Comparison of ENCODE assay signal across 31 mouse cellular contexts in genomic region chr1:51241311-51241986, GRCm38 (mm10). TPM values are rescaled to one million over a fixed set of nuclear protein-coding genes. Genes with fewer than 3 reads are reported as not detected.
DNase-seq lines count a peak whose midpoint lies in the region; ATAC-seq and TF ChIP-seq lines count a peak whose summit lies in the region.
"Had no signal": no experiment of that assay in that cellular context is flagged by ENCODE, and none has a peak within 500 bp of the region (broad histone marks: within the 10 kb centered on the region; RNA-seq: fewer than 3 reads in every experiment).

No protein-coding gene starts in this region.

- 83% methylated on average over 3 of the region's 3 CpGs for WGBS in hindbrain, embryonic 16.5 days
- WGBS in hindbrain, embryonic 13.5 days: 71% methylated on average over 3 of the region's 3 CpGs
- 19% methylated on average over 3 of the region's 3 CpGs for WGBS in kidney, postnatal 0 days
- WGBS in midbrain, embryonic 14.5 days: 86% methylated on average over 3 of the region's 3 CpGs
- 87% methylated on average over 3 of the region's 3 CpGs for WGBS in midbrain, embryonic 10.5 days

- H3K27ac ChIP-seq in hindbrain, embryonic 16.5 days (ENCODE audit: low read depth, low read length): no peak overlapping the region
- H3K27ac ChIP-seq in hindbrain, embryonic 13.5 days: no peak overlapping the region
- H3K27ac ChIP-seq in kidney, postnatal 0 days: no peak overlapping the region
- no peak overlapping the region for H3K27ac ChIP-seq in midbrain, embryonic 14.5 days (replicated peaks; ENCODE audit: low read depth, low read length)
- no peak overlapping the region for H3K27ac ChIP-seq in midbrain, embryonic 10.5 days (replicated peaks)
- H3K27ac ChIP-seq: embryonic facial prominence, embryonic 13.5 days; forebrain, embryonic 15.5 days; gastrocnemius, adult 2 months; hindbrain, embryonic 14.5 days; layer of hippocampus, adult 2 months; left cerebral cortex, adult 2 months; liver, embryonic 12.5 days; neural tube, embryonic 12.5 days had no signal

- no peak overlapping the region for H3K4me2 ChIP-seq in hindbrain, embryonic 16.5 days (ENCODE audit: low read length)
- no peak overlapping the region for H3K4me2 ChIP-seq in hindbrain, embryonic 13.5 days
- H3K4me2 ChIP-seq in kidney, postnatal 0 days (ENCODE audit: low read length): no peak overlapping the region
- H3K4me2 ChIP-seq in midbrain, embryonic 14.5 days (ENCODE audit: low read length): no peak overlapping the region
- H3K4me2 ChIP-seq: embryonic facial prominence, embryonic 13.5 days; forebrain, embryonic 15.5 days; heart, embryonic 11.5 days; hindbrain, embryonic 14.5 days; liver, embryonic 12.5 days; midbrain, embryonic 11.5 days; neural tube, embryonic 12.5 days had no signal

- H3K9me3 ChIP-seq in hindbrain, embryonic 16.5 days (ENCODE audit: control insufficient read depth, low read length): no peaks in the 10 kb centered on the region
- no peaks in the 10 kb centered on the region for H3K9me3 ChIP-seq in hindbrain, embryonic 13.5 days
- no peaks in the 10 kb centered on the region for H3K9me3 ChIP-seq in kidney, postnatal 0 days (replicated peaks; ENCODE audit: low read length)
- no peaks in the 10 kb centered on the region for H3K9me3 ChIP-seq in midbrain, embryonic 14.5 days (ENCODE audit: control insufficient read depth, low read length)
- H3K9me3 ChIP-seq in midbrain, embryonic 10.5 days (replicated peaks): no peaks in the 10 kb centered on the region
- H3K9me3 ChIP-seq: embryonic facial prominence, embryonic 13.5 days; forebrain, embryonic 15.5 days; liver, embryonic 12.5 days; neural tube, embryonic 12.5 days had no signal

- peak; percentile 45; the same call in 1 of the 2 replicates for ATAC-seq in hindbrain, embryonic 16.5 days
- no peak for ATAC-seq in hindbrain, embryonic 13.5 days (ENCODE audit: low FRiP score)
- ATAC-seq in kidney, postnatal 0 days (replicated peaks; ENCODE audit: low FRiP score, low read depth): no peak
- no peak for ATAC-seq in midbrain, embryonic 14.5 days (ENCODE audit: low FRiP score, low TSS enrichment)
- ATAC-seq: activated CD4-positive, CD25-positive, alpha-beta regulatory T cell, adult 4 months; forebrain, embryonic 15.5 days; liver, embryonic 12.5 days; liver, postnatal 0 days had no signal

- no peaks in the 10 kb centered on the region for H3K4me1 ChIP-seq in hindbrain, embryonic 16.5 days (ENCODE audit: control insufficient read depth, insufficient read depth, low read depth, low read length)
- H3K4me1 ChIP-seq in hindbrain, embryonic 13.5 days (replicated peaks): no peaks in the 10 kb centered on the region
- peaks cover 3% of the 10 kb centered on the region; the same call in 1 of the 2 replicates for H3K4me1 ChIP-seq in kidney, postnatal 0 days (replicated peaks; ENCODE audit: insufficient read depth, low read length)
- no peaks in the 10 kb centered on the region for H3K4me1 ChIP-seq in midbrain, embryonic 14.5 days (ENCODE audit: control insufficient read depth, insufficient read depth, low read length)
- no peaks in the 10 kb centered on the region for H3K4me1 ChIP-seq in midbrain, embryonic 10.5 days
- H3K4me1 ChIP-seq: embryonic facial prominence, embryonic 13.5 days; liver, embryonic 12.5 days had no signal

- H3K9ac ChIP-seq in hindbrain, embryonic 16.5 days (ENCODE audit: low read depth, low read length): no peak overlapping the region
- no peak overlapping the region for H3K9ac ChIP-seq in hindbrain, embryonic 13.5 days
- no peak overlapping the region for H3K9ac ChIP-seq in kidney, postnatal 0 days (ENCODE audit: low read depth, low read length)
- H3K9ac ChIP-seq in midbrain, embryonic 14.5 days (replicated peaks; ENCODE audit: low read length): no peak overlapping the region
- H3K9ac ChIP-seq: embryonic facial prominence, embryonic 13.5 days; forebrain, embryonic 15.5 days; hindbrain, embryonic 14.5 days; liver, embryonic 12.5 days; liver, postnatal 0 days; neural tube, embryonic 12.5 days had no signal

- H3K36me3 ChIP-seq in hindbrain, embryonic 16.5 days (ENCODE audit: control insufficient read depth, insufficient read depth, low read length): no peaks in the 10 kb centered on the region
- H3K36me3 ChIP-seq in hindbrain, embryonic 13.5 days: no peaks in the 10 kb centered on the region
- H3K36me3 ChIP-seq in kidney, postnatal 0 days (ENCODE audit: insufficient read depth, low read length): no peaks in the 10 kb centered on the region
- H3K36me3 ChIP-seq in midbrain, embryonic 14.5 days (ENCODE audit: control insufficient read depth, insufficient read depth, low read length): no peaks in the 10 kb centered on the region
- H3K36me3 ChIP-seq in midbrain, embryonic 10.5 days: no peaks in the 10 kb centered on the region
- H3K36me3 ChIP-seq: embryonic facial prominence, embryonic 13.5 days; forebrain, embryonic 15.5 days; liver, embryonic 12.5 days; neural tube, embryonic 12.5 days had no signal

- DNase-seq in cerebellum, postnatal 10 days: peak; percentile 34 to 55
- no peak for DNase-seq in cerebellum, adult 8-10 months
- DNase-seq in kidney, postnatal 0 days (ENCODE audit: low spot score): peak; percentile 70
- no peak for DNase-seq in kidney, postnatal 14 days
- DNase-seq in midbrain, embryonic 14.5 days: peak; percentile 26
- no peak for DNase-seq in midbrain, embryonic 10.5 days (ENCODE audit: low spot score)
- DNase-seq: adrenal gland, adult 2 months; adrenal gland, postnatal 36 days; gastrocnemius, adult 2 months; gastrocnemius, postnatal 36 days; heart, adult 18-20 months; heart, postnatal 36 days; kidney, adult 9 months; liver, postnatal 0 days; lung, postnatal 14 days; thymus, adult 2 months; thymus, postnatal 36 days had no signal

- no peak overlapping the region for H3K4me3 ChIP-seq in hindbrain, embryonic 16.5 days (ENCODE audit: low read length)
- H3K4me3 ChIP-seq in hindbrain, embryonic 13.5 days: no peak overlapping the region
- H3K4me3 ChIP-seq in kidney, postnatal 0 days (replicated peaks; ENCODE audit: low read depth, low read length): no peak overlapping the region
- no peak overlapping the region for H3K4me3 ChIP-seq in midbrain, embryonic 14.5 days (replicated peaks; ENCODE audit: low read depth, low read length)
- no peak overlapping the region for H3K4me3 ChIP-seq in midbrain, embryonic 10.5 days
- H3K4me3 ChIP-seq: embryonic facial prominence, embryonic 13.5 days; forebrain, embryonic 15.5 days; gastrocnemius, adult 2 months; layer of hippocampus, adult 2 months; left cerebral cortex, adult 2 months; liver, embryonic 12.5 days; myocyte; neural tube, embryonic 12.5 days had no signal

- H3K27me3 ChIP-seq in hindbrain, embryonic 16.5 days (replicated peaks; ENCODE audit: control insufficient read depth, insufficient read depth, low read length): no peaks in the 10 kb centered on the region
- H3K27me3 ChIP-seq in hindbrain, embryonic 13.5 days: no peaks in the 10 kb centered on the region
- H3K27me3 ChIP-seq in kidney, postnatal 0 days (ENCODE audit: insufficient read depth, low read length): no peaks in the 10 kb centered on the region
- H3K27me3 ChIP-seq in midbrain, embryonic 14.5 days (ENCODE audit: control insufficient read depth, insufficient read depth, low read length): no peaks in the 10 kb centered on the region
- H3K27me3 ChIP-seq in midbrain, embryonic 10.5 days (ENCODE audit: low read depth, poor library complexity, severe bottlenecking): no peaks in the 10 kb centered on the region
- H3K27me3 ChIP-seq: CH12.LX; embryonic facial prominence, embryonic 13.5 days; forebrain, embryonic 15.5 days; liver, embryonic 12.5 days; neural tube, embryonic 12.5 days had no signal

- no peak for TF ChIP-seq CTCF in kidney, postnatal 0 days (IDR thresholded peaks at IDR 0.05; ENCODE audit: low read depth)

RNA-seq across cellular contexts. Expression of gene Cavin2, which starts 47.5 kb away (rescaled TPM):
- 10.2 and 13.5 TPM in 2 replicates for polyA plus RNA-seq in hindbrain, embryonic 16.5 days (2015; fragmentation: Nextera tagmentation; extraction: Ambion mirVana)
- polyA plus RNA-seq in hindbrain, embryonic 13.5 days (2015; fragmentation: Nextera tagmentation; extraction: Ambion mirVana): 6.9 and 7.3 TPM in 2 replicates
- 30.8 and 32.1 TPM in 2 replicates for polyA plus RNA-seq in kidney, postnatal 0 days (2015; fragmentation: Nextera tagmentation; extraction: Ambion mirVana)
- 1.1 and 4.6 TPM in 2 replicates for polyA plus RNA-seq in midbrain, embryonic 14.5 days (2014; fragmentation: Nextera tagmentation; extraction: Ambion mirVana)
- 2.0 and 3.1 TPM in 2 replicates for polyA plus RNA-seq in midbrain, embryonic 10.5 days (2016; fragmentation: Nextera tagmentation; extraction: Ambion mirVana)
- polyA plus RNA-seq: activated CD4-positive, CD25-positive, alpha-beta regulatory T cell, adult 4 months had no signal

Comparison
In these comparisons a context has a peak if more than half of its experiments do, and no peak if none do; other contexts are left out.
1. DNase-seq: peak in cerebellum, postnatal 10 days (2 of 2), kidney, postnatal 0 days (single experiment) and midbrain, embryonic 14.5 days (single experiment); none in cerebellum, adult 8-10 months (single experiment), kidney, postnatal 14 days (single experiment) and midbrain, embryonic 10.5 days (single experiment).